Mouse (Mus musculus) spleen, adult 18-20 months (tissue): ENCODE results near the gene Tmem266.

ENCODE experiments used
- DNase-seq, 2 experiments: peaks; one replicate each; pipeline ENCODE4 v3.0.0; 2022; ENCODE audit warnings: mixed read lengths in 2 of 2

Tmem266 gene

GRCm38 (mm10) chr9:55404256-55404655 lies 77.5 kb downstream of the Tmem266 start:
- no peak for DNase-seq

GRCm38 (mm10) chr9:55404976-55405702 lies 78.4 kb downstream of the Tmem266 start:
- no peak for DNase-seq

GRCm38 (mm10) chr9:55406773-55407172 lies 80.1 kb downstream of the Tmem266 start:
- no peak for DNase-seq

GRCm38 (mm10) chr9:55408851-55409250 lies 82.1 kb downstream of the Tmem266 start:
- DNase-seq = no peak

- DNase-seq = no peak
Measured at GRCm38 (mm10) chr9:55409833-55410232, 83.1 kb downstream of the Tmem266 start.

- no peak for DNase-seq
Measured at GRCm38 (mm10) chr9:55410430-55410829, 83.7 kb downstream of the Tmem266 start.

- no peak for DNase-seq
Measured at GRCm38 (mm10) chr9:55411154-55411553, 84.4 kb downstream of the Tmem266 start.

GRCm38 (mm10) chr9:55421786-55422185 lies 95.1 kb downstream of the Tmem266 start:
- DNase-seq = no peak

GRCm38 (mm10) chr9:55423451-55424424 lies 97.0 kb downstream of the Tmem266 start:
- DNase-seq = no peak

- no peak for DNase-seq
Measured at GRCm38 (mm10) chr9:55425271-55425810, 98.6 kb downstream of the Tmem266 start.

GRCm38 (mm10) chr9:55429242-55429975 lies 102.7 kb downstream of the Tmem266 start:
- peak in 1 of 2 experiments; percentile 43 for DNase-seq

GRCm38 (mm10) chr9:55430133-55430532 lies 103.4 kb downstream of the Tmem266 start:
- no peak for DNase-seq

- no peak for DNase-seq
Measured at GRCm38 (mm10) chr9:55432306-55433289, 105.9 kb downstream of the Tmem266 start.

GRCm38 (mm10) chr9:55433875-55434274 lies 107.2 kb downstream of the Tmem266 start:
- no peak for DNase-seq

GRCm38 (mm10) chr9:55438433-55438832 lies 111.7 kb downstream of the Tmem266 start:
- DNase-seq = no peak

GRCm38 (mm10) chr9:55439206-55439780 lies 112.6 kb downstream of the Tmem266 start:
- DNase-seq = no peak

- no peak for DNase-seq
Measured at GRCm38 (mm10) chr9:55447509-55447908, 120.8 kb downstream of the Tmem266 start.

- DNase-seq = no peak
Measured at GRCm38 (mm10) chr9:55449108-55449507, 122.4 kb downstream of the Tmem266 start.

- no peak for DNase-seq
Measured at GRCm38 (mm10) chr9:55450035-55450434, 123.3 kb downstream of the Tmem266 start.

GRCm38 (mm10) chr9:55451426-55451825 lies 124.7 kb downstream of the Tmem266 start:
- no peak for DNase-seq

- no peak for DNase-seq
Measured at GRCm38 (mm10) chr9:55452906-55453305, 126.2 kb downstream of the Tmem266 start.
